Mouse (Mus musculus): ENCODE measurements at regions not wholly inside any gene's neighbourhood (a gene's known extent, or its start where the extent isn't known, plus 50 kb on each side); places are given as distances from the start of the nearest gene placed in this dataset.
"Not testable (repeated sequence)": the region's sequence is repeated elsewhere in the genome, so short reads cannot be mapped to it uniquely, and the experiment has no call there.

DNA sequence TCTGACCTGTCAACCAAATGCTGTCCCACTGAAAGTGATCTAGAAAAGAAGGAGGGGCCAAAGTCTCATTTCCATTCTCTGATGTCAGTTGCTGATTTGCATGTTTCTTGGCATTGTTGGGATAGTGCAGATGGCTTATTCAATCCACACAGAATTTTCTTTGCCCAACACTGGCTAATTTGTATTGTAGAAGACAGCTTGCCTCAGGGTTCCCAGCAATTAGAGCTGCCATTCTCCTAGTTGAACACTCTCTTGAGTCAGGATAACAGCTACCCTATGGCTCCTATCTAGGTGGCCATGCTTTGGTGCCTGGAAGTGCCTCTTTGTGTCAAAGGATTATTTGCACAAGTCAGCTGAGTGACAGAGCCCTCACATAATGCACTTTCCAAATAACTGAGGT lies 569.0 kb downstream of the Lrriq3 start:
- DNase-seq (ENCODE audit: low read depth, low spot score) = no peak

DNA sequence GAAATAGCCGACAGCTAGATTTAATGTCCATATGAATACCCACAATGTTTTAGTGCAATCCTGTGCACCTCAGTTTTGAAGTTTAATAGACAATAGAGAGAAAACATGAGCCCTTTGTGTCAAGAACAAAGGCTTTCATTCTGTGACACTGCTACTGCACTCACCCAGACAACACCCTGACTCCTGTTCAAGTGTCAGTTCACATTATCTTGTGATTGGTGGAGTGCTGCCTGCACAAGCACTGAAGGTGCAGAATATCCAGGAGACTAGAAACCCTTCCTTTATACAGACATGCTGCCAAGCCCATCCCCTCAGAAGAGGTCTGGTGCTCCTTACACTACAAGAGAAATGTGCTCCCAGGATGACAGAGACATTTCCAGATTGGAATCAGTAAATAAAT lies 579.3 kb downstream of the Lrriq3 start:
- DNase-seq (ENCODE audit: low read depth, low spot score) = no peak

DNA sequence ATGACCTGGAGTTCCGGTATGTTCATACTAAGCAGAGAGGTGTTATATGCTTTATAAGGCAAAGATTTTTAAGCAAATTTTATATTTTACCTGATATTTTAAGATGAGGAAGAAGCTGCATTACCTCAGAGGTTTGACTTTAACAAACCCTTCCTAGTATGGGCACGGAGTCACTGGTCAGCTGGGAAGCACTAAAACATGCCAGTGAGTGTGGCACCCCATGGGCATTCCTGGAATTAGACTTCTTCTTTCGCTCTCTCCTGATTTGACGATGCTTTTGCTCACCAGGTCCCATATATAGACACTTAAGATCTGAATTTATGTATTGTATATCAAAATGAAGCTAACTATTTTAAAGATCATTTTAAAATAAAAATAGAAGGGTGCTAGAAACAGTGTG lies 587.0 kb downstream of the Lrriq3 start:
- DNase-seq (ENCODE audit: low read depth, low spot score) = no peak

DNA sequence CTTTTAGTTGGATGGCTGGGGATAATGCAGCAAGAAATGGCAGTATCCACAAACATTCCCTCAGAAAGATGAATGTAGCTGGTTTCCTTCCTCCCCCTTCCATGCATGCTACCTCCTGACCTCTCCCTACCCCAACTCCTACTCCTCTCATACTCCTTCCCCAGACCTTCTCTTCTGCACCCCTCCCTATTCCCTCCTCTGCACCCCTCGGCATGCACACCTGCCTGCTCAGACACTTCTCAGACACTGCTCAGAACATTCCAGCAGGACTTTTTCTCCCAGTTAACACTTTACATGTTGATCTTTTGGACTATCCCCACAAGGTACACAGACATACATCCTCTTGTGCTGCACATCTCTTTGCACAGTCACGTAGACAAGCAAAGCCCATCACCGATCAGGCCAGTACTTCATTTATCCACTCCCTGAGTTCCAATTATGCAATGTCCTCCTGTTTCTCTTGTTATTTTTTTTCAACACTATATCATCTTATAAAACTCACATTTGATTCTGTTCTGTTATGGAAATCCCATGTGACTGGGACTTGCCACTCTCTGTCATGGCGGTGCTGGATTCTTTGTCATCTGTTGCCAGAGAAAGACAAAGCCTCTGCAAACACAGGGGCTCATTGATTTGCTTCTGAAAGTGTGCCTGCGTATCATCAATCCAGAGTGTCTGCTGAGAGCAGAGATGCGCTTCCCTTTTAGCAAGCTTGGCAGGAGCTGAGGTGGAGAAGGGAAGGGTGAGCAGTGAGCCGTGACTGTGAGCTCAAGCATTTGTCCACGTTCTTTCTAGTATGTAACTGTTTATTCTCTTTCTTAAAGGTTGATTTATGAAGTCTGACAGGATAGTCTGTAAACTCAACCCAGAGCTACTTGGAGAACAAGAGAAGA lies 589.9 kb downstream of the Lrriq3 start:
- DNase-seq (ENCODE audit: low read depth, low spot score) = no peak

DNA sequence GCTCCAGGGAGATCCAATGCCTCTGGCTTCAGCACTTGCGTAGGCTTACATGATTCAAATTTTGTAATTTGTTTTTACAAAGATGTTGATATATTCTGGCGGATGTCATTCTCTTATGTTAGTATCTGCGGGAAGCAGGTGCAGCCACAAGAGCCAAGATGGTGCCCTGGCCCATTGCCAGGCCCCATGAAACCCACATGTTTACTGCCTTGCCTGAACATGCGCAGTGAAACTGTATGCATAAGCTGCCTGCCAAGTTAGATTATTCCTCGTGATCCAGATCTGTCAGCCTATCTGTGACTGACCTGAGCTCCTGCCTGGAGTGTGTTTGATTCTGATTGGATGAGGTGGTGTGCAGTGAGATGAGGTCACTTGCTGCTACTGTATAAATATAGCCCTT lies 595.1 kb downstream of the Lrriq3 start:
- no peak for DNase-seq (ENCODE audit: low read depth, low spot score)

DNA sequence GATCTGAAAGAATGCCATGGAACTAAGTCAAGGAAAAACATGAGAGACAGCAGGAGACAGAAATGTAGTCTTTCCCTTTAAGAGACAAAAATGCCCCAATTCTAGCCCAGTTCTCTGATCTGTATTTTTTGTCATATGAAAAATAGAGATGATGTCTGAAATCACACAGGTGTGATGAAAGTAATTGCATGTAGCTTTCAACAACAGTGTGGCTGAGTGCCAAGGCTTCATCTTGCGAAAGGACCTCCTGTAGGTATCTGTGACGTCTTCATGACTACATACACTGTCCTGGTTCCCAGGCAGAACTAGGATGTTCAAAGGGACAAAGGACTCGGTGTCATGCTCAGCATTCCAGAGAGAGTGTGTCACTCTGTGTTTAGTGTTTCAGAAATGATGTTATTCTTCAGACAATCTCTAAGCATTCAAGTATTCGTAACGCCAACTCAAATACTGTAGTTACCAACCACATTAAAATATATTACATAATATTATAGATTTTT lies 629.8 kb downstream of the Lrriq3 start:
- DNase-seq (ENCODE audit: low read depth, low spot score) = no peak

DNA sequence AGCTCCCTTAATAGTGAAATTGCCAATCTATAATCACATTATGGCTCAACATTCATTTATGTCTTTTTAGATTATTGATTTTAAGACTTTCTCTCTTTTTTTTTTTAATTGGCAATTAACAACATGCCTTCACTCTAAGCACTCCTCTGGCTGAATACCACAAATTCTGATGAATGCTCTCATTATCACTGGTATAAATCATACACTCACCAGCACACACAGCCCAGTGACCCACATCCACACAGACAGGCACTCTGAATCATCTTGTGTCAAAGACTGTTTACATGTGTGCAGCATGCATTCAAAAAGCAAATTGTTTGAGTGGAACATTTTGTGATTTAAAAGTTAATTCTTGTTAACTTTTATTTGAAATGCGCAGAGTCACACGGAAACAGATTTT lies 649.2 kb downstream of the Lrriq3 start:
- DNase-seq (ENCODE audit: low read depth, low spot score) = no peak

DNA sequence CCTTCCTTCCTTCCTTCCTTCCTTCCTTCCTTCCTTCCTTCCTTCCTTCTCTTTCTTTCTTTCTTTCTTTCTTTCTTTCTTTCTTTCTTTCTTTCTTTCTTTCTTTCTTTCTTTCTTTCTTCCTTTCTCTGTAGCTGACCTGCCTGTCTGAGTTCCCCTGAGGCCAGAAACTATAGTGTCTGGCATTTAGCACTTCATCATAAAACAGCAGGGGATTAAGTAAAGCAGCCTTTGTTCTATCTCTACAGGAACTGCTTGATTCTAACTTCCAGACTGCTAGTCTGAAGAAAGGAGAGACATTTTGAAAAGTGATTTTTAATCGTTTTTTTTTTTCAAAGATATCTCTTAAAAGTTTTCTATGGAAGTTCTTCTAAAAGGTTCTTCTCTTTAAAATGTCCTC lies 653.4 kb downstream of the Lrriq3 start:
- not testable (repeated sequence) for DNase-seq (ENCODE audit: low read depth, low spot score)

DNA sequence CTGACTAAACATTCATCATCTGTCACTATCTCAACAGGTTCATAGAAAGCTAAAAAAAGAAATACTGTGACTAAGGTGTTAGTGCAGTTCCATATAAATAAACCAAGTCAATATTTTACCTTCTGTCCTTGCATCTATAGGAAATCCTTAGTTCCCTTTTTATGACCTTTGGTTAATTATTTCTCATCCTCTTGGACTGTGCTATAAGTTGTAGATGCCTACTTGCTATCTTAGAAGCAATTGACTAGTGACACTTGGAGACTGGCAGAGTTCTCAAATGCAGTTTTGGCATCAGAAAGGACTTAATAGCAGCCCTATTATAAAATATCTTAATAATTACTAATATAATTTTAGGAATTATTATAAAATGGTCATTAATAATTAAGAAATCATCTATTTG lies 654.3 kb downstream of the Lrriq3 start:
- no peak for DNase-seq (ENCODE audit: low read depth, low spot score)

DNA sequence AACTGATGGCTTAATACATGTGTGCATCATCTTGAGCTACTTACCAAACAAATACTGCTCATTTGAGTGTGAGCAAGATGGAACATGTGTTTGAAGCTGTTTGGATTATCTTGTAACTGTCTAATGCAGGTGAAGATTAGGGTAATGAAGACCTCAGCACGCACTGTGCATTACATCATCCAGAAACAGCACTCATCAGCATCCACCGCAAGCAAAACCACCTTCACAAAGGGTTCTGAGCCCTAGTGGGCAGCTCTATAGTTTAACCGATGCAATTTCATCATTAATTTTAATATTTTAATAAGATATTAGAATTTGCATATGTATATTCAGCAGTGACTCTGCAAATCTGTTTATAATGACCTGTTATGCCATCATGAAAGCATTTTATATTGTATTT lies 664.1 kb downstream of the Lrriq3 start:
- no peak for DNase-seq (ENCODE audit: low read depth, low spot score)

DNA sequence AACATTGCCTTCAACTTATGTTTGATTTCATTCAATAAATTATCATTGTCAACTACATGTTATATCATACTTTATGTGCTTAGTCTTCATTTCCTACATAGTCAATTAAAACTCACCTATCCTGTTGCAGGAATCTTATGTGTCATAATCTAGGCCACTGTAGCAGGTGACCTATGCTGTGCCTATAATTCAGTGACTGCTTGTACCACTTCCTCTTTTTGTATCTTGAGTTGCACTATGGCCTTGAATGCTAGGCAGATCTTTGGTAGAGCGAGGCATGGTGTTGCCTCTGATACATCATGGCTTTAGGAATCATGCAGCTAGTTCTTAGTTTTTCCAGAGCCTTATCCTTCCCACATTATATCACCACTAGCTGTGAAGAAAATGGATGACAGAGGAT lies 682.8 kb downstream of the Lrriq3 start:
- DNase-seq (ENCODE audit: low read depth, low spot score) = no peak

DNA sequence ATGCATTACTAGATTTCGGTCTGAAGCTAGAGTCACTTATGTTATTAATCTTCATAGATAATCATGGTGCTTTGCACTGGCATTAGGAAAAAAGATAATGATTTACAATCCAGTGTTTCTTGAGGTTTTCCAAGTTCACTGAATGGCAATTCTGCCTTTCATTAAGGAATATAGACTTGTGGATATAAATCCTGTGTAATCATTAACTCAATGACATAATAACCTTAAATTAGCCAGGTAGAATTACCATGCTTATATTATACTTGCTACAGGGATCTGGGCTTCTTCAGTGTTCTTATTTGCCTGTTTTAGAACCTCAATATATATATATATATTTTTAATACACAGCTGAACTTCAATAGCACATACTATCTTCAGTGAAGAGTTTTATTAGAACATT lies 683.8 kb downstream of the Lrriq3 start:
- DNase-seq (ENCODE audit: low read depth, low spot score) = no peak

DNA sequence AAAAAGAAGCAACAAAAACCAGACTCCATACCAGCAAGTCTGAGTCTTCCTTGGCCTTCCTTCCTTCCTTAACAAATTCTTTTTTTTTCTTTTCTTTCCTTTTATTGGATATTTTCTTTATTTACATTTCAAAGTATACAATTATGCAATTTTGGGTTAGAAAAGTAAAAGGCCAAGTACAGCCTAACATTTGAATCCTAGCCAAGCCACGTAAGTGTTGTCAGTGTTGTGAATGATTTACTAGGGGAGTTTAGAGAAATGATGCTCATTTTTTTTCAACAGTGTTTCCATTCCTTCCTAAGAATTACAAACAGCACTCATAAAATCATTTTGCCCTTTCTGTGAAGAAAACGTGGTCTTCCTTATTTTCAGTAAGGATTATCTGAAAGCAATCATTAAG lies 722.5 kb downstream of the Lrriq3 start:
- DNase-seq (ENCODE audit: low read depth, low spot score) = no peak

DNA sequence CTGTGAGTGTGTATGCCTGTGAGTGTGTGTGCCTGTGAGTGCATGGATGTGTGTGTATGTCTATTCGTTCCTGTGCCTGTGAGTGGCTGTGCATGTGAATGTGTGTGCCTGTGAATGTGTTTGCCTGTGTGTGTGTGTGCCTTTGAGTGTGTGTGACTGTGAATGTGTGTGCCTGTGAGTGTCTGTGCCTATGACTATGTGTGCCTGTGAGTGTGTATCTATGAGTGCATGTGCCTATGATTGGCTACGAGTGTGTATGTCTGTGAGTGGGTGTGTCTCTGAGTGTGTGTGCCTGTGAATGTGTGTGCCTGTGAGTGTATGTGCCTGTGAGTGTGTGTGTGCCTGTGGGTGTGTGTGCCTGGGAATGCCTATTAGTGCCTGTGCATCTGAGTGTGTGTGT lies 731.6 kb downstream of the Lrriq3 start:
- no peak for DNase-seq (ENCODE audit: low read depth, low spot score)

DNA sequence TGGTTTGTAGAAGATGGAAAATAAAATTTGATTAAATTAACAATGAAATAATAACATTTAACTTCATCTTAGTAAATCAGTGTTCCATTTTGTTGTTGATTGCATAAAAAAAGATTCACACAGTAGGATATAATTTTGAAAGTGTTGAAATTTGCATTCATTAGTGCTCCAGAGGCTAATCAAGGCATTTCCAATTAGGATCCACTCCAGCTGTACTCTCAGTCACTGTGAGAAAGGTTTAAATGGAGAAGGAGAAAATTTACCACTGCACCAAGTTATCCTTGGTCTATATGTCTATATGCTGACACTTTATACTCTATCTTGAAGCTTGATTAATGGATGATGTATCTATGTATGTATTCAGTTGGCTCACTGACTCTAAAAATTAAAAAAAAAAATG lies 695.3 kb upstream of the Negr1 start:
- DNase-seq (ENCODE audit: low read depth, low spot score) = no peak

DNA sequence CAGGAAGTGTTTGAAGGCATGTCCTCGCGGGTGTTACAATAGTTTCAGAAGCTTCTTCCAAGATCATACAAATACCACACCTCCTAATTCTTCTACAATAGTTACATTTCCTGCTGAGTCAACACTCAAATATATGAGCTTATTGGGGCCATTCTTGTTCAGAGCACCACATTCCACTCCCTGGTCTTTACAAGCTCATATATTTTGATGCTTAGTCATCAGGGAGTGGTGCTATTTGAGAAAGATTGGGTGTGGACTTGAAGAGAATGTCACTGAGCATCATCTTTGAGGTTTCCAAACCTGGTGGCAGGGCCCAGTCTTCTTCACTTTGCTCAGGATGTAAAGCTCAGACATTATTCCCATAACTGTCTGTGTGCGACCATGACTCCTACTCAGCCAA lies 685.9 kb upstream of the Negr1 start:
- DNase-seq (ENCODE audit: low read depth, low spot score) = no peak

DNA sequence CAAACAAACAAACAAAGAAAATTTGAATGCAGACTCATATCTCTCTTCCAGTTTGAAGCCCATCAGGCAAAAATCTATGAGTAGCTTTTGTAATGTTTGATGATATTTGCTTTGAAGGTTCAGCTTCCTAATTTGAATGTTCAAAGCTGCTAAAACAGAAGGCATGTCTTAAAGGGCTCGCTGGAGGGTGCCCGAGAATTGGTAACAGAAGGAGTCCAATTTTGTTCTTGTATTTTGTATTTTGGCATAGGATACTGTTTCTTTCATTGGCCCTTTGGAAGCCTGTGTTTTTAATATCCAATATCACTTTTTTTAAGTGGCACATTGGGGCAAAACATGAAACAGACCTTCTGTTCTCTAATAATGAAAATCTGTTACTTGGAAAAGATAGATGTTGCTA lies 683.2 kb upstream of the Negr1 start:
- DNase-seq (ENCODE audit: low read depth, low spot score) = no peak

DNA sequence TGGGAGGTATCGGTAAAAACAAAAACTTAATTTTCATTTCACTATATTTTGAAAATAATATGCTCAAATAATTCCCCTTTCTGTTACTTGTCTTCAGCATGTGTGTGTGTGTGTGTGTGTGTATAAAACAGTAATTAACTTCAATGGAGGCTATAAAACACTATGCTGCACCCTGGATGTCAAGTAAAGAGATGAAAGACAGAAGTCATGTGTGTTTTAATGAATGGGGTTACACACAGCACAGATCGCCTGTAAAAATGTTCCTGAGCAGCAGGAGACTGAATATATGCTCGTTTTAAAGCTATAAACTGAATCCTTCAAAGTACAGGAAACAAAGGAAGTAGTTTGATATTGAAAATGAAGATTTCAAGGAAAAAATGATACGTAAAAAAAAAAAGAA lies 680.9 kb upstream of the Negr1 start:
- no peak for DNase-seq (ENCODE audit: low read depth, low spot score)

DNA sequence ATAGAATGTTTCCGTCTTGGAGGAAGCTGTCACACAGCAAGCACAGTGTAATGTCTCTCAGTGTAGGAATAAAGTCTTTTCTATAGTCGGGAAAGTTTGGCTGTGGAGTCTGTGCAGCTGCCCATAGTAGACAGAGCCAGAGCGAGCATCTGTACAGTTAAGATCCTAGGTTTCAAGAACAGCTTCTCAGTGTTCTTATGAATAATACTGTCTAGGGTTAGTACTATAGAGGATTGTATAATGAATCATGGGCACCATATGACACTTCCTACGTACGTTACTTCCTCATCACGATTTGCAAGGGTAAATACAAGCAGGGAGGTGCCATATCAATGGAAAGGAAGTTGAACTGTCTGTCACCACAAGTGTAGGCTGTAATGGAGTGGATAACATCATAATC lies 645.6 kb upstream of the Negr1 start:
- no peak for DNase-seq (ENCODE audit: low read depth, low spot score)

DNA sequence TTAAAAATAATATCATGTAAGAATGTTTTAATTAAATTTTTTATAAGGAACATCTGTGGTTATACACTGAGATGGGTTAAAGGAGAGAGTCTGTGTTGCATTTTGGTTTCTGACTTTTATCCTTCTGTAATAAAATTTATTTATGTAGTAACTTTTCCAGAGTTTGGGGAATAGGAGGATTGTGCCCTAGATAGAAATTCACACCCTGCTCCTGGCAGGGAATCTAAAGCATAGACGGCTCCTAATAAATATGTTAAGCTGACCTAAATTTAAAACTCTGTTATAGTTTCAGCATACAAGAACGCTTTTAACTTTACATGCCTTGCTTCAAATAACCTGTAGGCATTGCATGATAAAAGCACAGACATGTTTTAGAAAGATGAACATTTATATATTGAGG lies 618.7 kb upstream of the Negr1 start:
- no peak for DNase-seq (ENCODE audit: low read depth, low spot score)

DNA sequence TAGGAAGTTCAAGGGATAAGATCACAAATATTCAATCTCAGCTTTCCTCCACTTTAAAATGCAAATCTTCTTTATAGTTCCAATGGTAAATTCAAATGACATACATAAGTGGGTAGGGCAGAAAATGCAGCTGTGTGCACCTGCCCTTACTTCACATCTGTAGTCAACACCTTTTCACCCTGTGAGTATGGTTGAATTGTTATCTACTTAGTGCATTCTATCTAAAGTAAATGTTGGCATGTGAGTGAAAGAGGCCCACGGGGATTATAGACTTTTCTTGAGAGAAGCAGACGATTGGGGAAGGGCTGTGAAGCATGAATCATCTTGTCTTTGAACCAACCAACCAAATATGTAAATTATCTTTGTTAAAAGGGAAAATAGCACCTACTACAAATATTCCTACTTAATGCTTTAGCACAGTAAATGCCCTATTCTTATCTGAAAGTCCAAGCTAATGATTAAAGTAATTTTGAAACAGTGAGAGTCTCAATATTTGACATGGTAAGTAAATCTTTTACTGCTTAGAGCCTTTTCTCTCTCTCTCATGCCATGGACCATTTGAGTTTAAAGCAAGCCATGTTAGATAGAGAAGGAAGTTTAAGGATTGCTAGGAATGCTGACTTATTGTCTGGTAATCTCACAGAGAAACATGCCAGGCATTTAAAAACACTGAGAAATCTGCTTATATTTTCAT lies 617.4 kb upstream of the Negr1 start:
- no peak for DNase-seq (ENCODE audit: low read depth, low spot score)

DNA sequence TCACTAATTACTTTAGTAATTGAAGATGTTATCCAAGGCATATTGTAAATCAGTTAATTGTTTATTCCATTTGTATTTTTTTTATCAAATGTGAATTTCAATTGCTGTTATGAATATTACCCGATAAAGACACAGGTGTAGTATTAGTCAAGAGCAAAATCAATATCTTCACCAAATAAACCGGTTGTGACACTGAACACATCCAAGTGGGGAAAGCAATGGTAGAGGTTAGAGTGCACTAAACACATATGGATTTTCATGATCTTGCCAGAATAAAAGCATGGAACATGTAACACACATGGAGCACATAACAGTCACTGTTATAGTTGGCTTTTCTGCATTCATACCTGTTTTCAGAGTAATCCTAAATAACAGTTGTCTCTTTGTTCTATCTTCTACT lies 616.4 kb upstream of the Negr1 start:
- no peak for DNase-seq (ENCODE audit: low read depth, low spot score)

DNA sequence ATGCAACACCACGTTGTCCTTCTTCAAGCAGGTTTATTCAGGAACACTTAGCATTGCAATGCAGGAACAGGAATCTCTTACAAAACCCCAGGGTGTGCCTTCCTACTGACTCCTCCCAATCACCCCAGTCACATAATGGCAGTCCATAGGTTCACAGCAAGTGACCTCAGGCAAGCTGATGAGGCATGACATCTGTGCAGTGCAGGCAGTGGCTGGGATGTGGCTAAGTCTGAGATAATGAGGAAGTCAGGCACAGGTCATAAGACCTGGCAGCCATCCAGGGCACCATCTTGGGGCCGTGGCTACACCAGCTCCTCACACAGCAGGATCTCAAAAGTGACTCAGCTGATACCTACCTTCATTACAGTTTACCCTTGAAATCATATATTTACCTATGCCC lies 599.1 kb upstream of the Negr1 start:
- DNase-seq (ENCODE audit: low read depth, low spot score) = peak; percentile 9

All from WW6 (cell line).